Mouse (Mus musculus) activated CD4-positive, CD25-positive, alpha-beta regulatory T cell, adult 4 months (primary cell): ENCODE data around the gene Calml3. TPM values are rescaled to one million over a fixed set of nuclear protein-coding genes. Genes with fewer than 3 reads are reported as not detected.

Source experiments
- ATAC-seq: one replicate; pipeline ENCODE4 v1.8.0; 2017
- polyA plus RNA-seq, 2 experiments: library from polyadenylated mRNA; unstranded; fragments of 100-300 nt; shearing (Covaris generic); gene quantifications; one replicate each; pipeline ENCODE4 v1.2.1; 2017

The Calml3 gene
- polyA plus RNA-seq, 2 experiments from 2014 or later = not detected

- ATAC-seq = no peak
Observed at GRCm38 (mm10) chr13:3779575-3780226, 24.4 kb downstream of the Calml3 start.

- no peak for ATAC-seq
Observed at GRCm38 (mm10) chr13:3778591-3779364, 25.3 kb downstream of the Calml3 start.

- no peak for ATAC-seq
Observed at GRCm38 (mm10) chr13:3777216-3777912, 26.8 kb downstream of the Calml3 start.

DNA sequence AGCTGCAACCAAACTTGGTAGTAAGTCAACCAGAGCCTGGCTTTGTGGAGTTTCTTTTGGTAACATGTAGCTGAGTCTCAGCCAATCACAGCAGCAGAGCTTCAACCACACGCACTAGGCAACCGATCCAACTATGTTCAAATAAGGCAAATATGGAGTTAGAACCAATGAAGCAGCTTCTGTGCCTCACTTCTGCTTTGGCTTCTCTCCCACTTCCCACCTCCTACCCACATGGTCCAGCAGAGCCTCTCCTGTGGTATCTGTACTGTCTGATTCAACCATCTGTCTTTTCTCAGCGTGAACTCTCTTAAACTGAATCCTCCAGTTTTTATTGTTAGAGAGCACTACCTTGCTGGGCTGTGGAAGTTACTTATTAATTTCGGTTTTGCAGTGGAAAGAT, 27.7 kb downstream of the Calml3 start:
- no peak for ATAC-seq

DNA sequence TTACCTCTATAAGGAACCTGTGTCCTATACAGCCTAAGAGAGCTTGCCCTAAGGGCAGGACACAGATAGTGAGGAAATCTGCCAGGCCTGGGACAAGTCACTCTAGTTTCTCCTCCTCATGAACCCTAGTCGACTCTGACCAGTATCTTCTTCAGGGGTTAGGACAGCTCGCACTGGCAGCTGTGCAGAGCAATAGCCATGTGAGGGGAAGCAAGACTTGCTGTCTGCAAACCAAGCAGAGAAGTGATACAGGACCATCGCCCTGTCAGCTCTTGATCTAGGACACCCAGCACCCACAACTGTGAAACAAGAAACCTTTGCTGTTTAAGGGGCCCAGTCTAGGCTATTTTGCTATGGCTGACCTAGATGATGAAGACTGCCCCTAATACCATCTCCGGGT, 29.1 kb downstream of the Calml3 start:
- ATAC-seq = no peak

DNA sequence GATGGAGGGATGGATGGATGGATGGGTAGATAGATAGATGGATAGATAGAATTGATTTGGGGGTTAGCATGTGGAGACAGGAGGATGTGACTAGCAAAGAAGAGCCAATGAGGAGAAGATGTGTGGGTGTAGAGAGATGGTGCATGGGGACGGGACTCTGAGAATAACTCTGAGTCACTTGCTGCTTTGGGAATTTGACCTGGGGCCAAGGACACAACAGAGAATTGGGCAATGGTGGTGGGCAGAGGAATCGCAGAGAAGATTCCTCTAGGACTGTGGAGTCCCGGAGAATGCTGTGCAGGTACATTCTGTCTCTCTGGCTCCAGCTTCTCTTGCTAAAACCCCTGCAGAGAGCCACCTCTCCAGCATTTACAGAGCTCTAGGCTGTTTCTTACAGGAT, 29.8 kb downstream of the Calml3 start:
- ATAC-seq = no peak

DNA sequence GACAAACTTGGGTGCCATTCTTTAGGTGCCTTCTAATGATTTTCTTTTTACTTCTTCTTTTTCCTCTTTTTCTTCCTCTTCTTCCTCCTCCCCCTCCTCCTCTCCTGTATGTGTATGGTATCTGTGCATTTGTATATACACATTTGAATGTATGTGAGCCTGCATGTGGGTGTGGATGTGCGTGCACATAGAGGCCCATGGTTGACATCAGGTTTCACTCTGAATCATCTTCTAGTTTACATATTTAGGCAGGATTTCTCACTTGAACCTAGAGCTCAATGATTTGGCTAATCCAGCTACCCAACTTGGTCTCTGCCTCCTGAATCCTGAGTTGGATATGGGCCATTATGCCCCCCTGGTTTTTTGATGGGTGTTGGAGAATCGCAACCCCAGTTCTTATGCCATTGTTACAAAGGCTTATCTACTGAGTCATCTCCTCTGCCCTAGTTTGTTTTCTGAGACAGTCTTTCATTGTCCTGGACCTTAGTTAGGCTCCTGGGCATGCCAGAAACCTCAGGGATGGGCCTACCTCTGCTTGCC, 30.9 kb downstream of the Calml3 start:
- no peak for ATAC-seq

DNA sequence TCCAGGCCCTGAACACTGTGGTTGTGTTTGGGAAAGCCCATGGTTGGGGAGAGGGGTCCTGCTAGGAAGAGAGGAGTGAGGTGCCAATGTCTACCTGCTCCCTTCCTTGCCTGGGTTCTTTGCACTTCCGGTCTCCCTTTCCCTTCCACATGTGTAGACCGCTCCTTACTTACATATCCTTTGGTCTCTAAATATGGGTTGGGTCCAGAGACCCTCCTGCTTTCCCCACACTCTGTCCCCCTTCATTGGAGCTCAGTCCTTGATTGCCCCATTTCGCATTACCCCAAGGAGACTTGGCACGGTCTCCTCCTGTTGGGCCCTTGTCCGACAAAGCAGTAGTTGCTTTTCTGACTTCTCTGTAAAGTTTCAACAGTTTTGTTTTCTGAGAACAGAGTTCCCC, 32.9 kb downstream of the Calml3 start:
- no peak for ATAC-seq

DNA sequence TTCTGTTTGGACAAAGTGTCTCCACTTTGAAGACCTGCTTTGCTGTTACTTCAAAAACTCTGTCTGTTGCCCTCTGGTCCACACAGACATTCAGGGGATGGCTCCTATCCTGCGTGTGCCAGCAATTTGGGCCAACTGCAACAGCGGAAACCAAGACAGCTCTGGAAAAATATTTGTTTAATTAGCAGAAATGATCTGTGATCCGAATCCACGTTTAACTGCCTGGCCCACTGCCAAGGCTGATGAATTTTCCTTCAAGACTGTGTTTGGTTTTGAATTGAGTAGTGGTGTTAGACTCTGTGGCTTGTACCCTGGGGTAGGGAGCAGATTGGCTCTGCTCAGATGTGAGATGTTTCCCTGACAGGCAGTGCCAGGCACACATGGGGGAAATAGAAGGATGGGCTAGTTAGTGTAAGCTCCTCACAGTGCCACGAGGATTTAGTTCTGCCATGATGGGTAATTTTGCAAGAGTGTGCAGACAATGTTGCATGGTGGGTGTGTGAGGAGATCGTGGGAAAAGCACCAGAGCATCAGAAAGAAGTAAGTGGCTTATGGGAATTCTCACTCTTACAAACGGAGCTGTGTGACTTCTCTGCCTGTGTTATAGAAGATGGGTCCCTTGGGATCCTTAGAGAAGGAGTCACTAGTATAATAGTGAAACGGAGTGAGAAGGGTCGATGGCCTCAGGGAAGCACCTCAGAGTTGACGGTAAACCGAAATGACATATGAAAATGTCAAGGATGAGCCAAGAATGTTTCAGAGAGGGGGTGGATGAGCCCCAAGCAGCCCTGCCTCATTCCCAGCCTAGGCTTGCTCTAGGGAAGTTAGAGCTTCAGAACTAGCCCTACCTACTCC, 33.7 kb downstream of the Calml3 start:
- ATAC-seq = no peak

GRCm38 (mm10) chr13:3769531-3769930, 34.6 kb downstream of the Calml3 start:
- no peak for ATAC-seq

- ATAC-seq = no peak
Observed at GRCm38 (mm10) chr13:3768621-3769020, 35.5 kb downstream of the Calml3 start.

DNA sequence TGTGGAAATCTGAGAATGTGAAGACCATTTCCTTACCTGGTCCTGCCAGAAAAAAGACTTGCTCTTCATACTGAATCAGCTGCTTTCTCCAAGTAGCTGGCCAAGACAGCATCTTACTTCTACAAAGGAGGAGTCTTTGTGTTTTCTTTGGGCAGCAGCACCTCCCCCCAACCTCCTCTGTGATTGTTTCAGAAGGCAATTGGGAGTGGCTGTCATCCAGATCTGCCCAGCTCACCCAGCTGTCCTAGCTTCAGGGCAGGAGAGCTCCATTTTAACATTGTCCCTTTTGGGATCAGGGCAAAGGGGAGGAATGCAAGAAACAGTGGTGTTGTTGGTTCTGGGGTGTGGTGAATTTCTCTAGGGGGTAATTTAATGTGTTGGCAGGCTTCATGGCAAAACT, 37.0 kb downstream of the Calml3 start:
- ATAC-seq = no peak

- ATAC-seq = no peak
Observed at GRCm38 (mm10) chr13:3765781-3766180, 38.3 kb downstream of the Calml3 start.

GRCm38 (mm10) chr13:3761131-3761530, 43.0 kb downstream of the Calml3 start:
- no peak for ATAC-seq

DNA sequence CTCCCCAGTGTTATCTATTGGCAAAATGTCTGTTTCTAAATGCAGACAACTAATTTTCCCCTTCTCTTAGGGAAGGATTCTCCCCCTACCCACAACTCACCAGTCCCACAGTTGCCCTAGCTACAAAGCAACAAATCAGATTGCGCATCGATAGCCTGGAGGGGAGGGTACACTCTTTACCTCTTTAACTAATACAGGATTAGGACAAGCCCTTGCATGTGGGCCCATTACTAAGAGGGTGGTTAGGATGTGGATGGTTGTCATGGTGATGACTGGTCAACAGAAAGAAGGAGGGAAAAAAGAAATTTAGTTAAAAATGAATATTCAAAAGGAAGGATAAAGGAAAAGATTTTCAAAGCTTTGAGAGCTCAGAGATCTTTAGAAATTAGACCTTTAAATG, 45.8 kb downstream of the Calml3 start:
- no peak for ATAC-seq

DNA sequence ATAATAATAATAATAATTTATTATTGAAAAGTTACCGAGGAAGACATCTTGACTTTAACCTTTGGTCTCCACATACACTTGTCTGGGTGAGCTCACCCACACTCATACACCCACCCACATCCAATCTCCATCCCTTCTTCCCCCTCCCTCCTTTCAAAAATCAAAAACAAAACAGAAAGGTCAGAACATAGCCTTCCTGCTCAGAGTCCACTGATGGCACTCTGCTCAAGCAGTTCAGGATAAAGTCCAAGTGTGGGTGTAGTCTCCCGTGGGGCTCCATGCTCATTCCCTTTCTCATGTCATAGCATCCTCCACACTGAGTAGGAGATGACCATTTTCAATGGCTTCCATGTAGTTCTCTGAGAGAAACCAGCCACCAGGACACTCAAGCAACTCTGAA, 50.8 kb downstream of the Calml3 start:
- ATAC-seq = no peak

Other genes with a start within 250 kb of the Calml3 start
- gene Fam208b, start 193.2 kb downstream of the Calml3 start, polyA plus RNA-seq = 10 to 100 TPM; 18.6 to 19.2 TPM
- 10 to 100 TPM; 19.2 to 23.8 TPM for gene Asb13, start 170.3 kb downstream of the Calml3 start, polyA plus RNA-seq
- gene Calm4, start 33.4 kb upstream of the Calml3 start, polyA plus RNA-seq = not detected
- not detected for gene Calm5, start 49.9 kb upstream of the Calml3 start, polyA plus RNA-seq
- gene Net1, start 113.9 kb upstream of the Calml3 start, polyA plus RNA-seq = 10 to 100 TPM; 25.3 to 27.0 TPM
- under 1 TPM in 1 of 2 experiments, not detected in 1; 0.33 TPM for gene Tubal3, start 114.0 kb upstream of the Calml3 start, polyA plus RNA-seq
- gene Ucn3, start 141.0 kb upstream of the Calml3 start, polyA plus RNA-seq = not detected
- not detected for gene Akr1c14, start 244.7 kb upstream of the Calml3 start, polyA plus RNA-seq